In the genomic region with DNA sequence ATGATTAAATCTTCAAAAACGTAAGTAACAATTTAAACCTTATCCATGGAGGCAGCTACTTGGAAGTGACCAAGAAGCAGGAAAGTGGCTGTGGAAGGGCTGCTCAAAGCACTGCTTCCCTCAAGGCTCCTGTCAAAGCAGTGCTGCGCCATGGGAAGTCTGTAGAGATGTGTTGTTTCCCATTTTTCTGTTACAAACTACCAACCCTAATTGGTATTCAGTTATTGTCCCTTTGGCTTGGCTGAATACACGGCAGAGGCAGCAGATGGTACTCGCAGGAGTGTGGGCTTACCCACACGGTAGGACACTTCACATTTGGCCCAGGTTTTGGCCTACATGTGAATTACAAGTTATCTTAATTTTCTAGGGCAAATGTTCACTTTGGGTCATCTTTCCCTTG, we compare ENCODE assay signal across 15 mouse cellular contexts. TPM values are rescaled to one million over a fixed set of nuclear protein-coding genes. Genes with fewer than 3 reads are reported as not detected.
A peak's percentile ranks its signal among the peaks of the same experiment; 100 is the strongest.
DNase-seq lines count a peak whose midpoint lies in the region; ATAC-seq lines count a peak whose summit lies in the region.
"Had no signal": no experiment of that assay in that cellular context is flagged by ENCODE, and none has a peak within 500 bp of the region (broad histone marks: within the 10 kb centered on the region; RNA-seq: fewer than 3 reads in every experiment).

No protein-coding gene starts in this region.

- H3K9me3 ChIP-seq in midbrain, embryonic 12.5 days = no peaks in the 10 kb centered on the region
- H3K9me3 ChIP-seq in midbrain, embryonic 15.5 days = no peaks in the 10 kb centered on the region
- no peaks in the 10 kb centered on the region for H3K9me3 ChIP-seq in hindbrain, embryonic 12.5 days (replicated peaks)
- no peaks in the 10 kb centered on the region for H3K9me3 ChIP-seq in neural tube, embryonic 15.5 days (replicated peaks)
- H3K9me3 ChIP-seq: embryonic facial prominence, embryonic 13.5 days; heart, embryonic 10.5 days; limb, embryonic 13.5 days had no signal

- ATAC-seq in midbrain, embryonic 12.5 days (ENCODE audit: low FRiP score, low read depth) = 0 out of 2 replicates have a peak, but pooled peaks have one; percentile 38
- ATAC-seq in midbrain, embryonic 15.5 days (replicated peaks) = no peak
- ATAC-seq in hindbrain, embryonic 12.5 days (ENCODE audit: low FRiP score) = peak; percentile 56; the same call in 1 of the 2 replicates
- peak; percentile 35; the same call in 1 of the 2 replicates for ATAC-seq in neural tube, embryonic 15.5 days (ENCODE audit: low FRiP score)
- ATAC-seq: intestine, postnatal 0 days had no signal

- no peak overlapping the region for H3K4me2 ChIP-seq in midbrain, embryonic 12.5 days (replicated peaks)
- H3K4me2 ChIP-seq in midbrain, embryonic 15.5 days = no peak overlapping the region
- H3K4me2 ChIP-seq in hindbrain, embryonic 12.5 days (replicated peaks) = no peak overlapping the region
- H3K4me2 ChIP-seq in neural tube, embryonic 15.5 days = no peak overlapping the region
- H3K4me2 ChIP-seq: embryonic facial prominence, embryonic 13.5 days; limb, embryonic 13.5 days had no signal

- H3K4me1 ChIP-seq in midbrain, embryonic 12.5 days = 0 out of 2 replicates have a peak, but pooled peaks cover 4% of the 10 kb centered on the region
- 0 out of 2 replicates have a peak, but pooled peaks cover 4% of the 10 kb centered on the region for H3K4me1 ChIP-seq in midbrain, embryonic 15.5 days
- H3K4me1 ChIP-seq in hindbrain, embryonic 12.5 days = 0 out of 2 replicates have a peak, but pooled peaks cover 7% of the 10 kb centered on the region
- H3K4me1 ChIP-seq in neural tube, embryonic 15.5 days = 0 out of 2 replicates have a peak, but pooled peaks cover 6% of the 10 kb centered on the region
- H3K4me1 ChIP-seq: embryonic facial prominence, embryonic 13.5 days; limb, embryonic 13.5 days had no signal

- no peak overlapping the region for H3K4me3 ChIP-seq in midbrain, embryonic 12.5 days
- H3K4me3 ChIP-seq in midbrain, embryonic 15.5 days = no peak overlapping the region
- no peak overlapping the region for H3K4me3 ChIP-seq in hindbrain, embryonic 12.5 days
- H3K4me3 ChIP-seq in neural tube, embryonic 15.5 days (replicated peaks) = no peak overlapping the region
- H3K4me3 ChIP-seq: embryonic facial prominence, embryonic 13.5 days; heart, embryonic 10.5 days; limb, embryonic 13.5 days had no signal

- no peaks in the 10 kb centered on the region for H3K27me3 ChIP-seq in midbrain, embryonic 12.5 days
- no peaks in the 10 kb centered on the region for H3K27me3 ChIP-seq in midbrain, embryonic 15.5 days (replicated peaks)
- H3K27me3 ChIP-seq in hindbrain, embryonic 12.5 days = 0 out of 2 replicates have a peak, but pooled peaks cover under 1% of the 10 kb centered on the region
- no peaks in the 10 kb centered on the region for H3K27me3 ChIP-seq in neural tube, embryonic 15.5 days (replicated peaks)
- H3K27me3 ChIP-seq: embryonic facial prominence, embryonic 13.5 days; limb, embryonic 13.5 days had no signal

- H3K9ac ChIP-seq in midbrain, embryonic 12.5 days (replicated peaks) = no peak overlapping the region
- no peak overlapping the region for H3K9ac ChIP-seq in midbrain, embryonic 15.5 days
- H3K9ac ChIP-seq in hindbrain, embryonic 12.5 days = no peak overlapping the region
- no peak overlapping the region for H3K9ac ChIP-seq in neural tube, embryonic 15.5 days (replicated peaks)
- H3K9ac ChIP-seq: embryonic facial prominence, embryonic 13.5 days; limb, embryonic 13.5 days had no signal

- H3K27ac ChIP-seq in midbrain, embryonic 12.5 days (replicated peaks) = no peak overlapping the region
- H3K27ac ChIP-seq in midbrain, embryonic 15.5 days = no peak overlapping the region
- no peak overlapping the region for H3K27ac ChIP-seq in hindbrain, embryonic 12.5 days
- no peak overlapping the region for H3K27ac ChIP-seq in neural tube, embryonic 15.5 days (replicated peaks)
- H3K27ac ChIP-seq: embryonic facial prominence, embryonic 13.5 days; heart, embryonic 10.5 days; limb, embryonic 13.5 days had no signal

- 62% methylated on average over 5 of the region's 5 CpGs for WGBS in midbrain, embryonic 12.5 days
- WGBS in midbrain, embryonic 15.5 days = 45% methylated on average over 5 of the region's 5 CpGs
- WGBS in hindbrain, embryonic 12.5 days = 60% methylated on average over 5 of the region's 5 CpGs
- 26% methylated on average over 5 of the region's 5 CpGs for WGBS in neural tube, embryonic 15.5 days

- H3K36me3 ChIP-seq in midbrain, embryonic 12.5 days = no peaks in the 10 kb centered on the region
- H3K36me3 ChIP-seq in midbrain, embryonic 15.5 days (replicated peaks) = no peaks in the 10 kb centered on the region
- H3K36me3 ChIP-seq in hindbrain, embryonic 12.5 days = no peaks in the 10 kb centered on the region
- 0 out of 2 replicates have a peak, but pooled peaks cover 5% of the 10 kb centered on the region for H3K36me3 ChIP-seq in neural tube, embryonic 15.5 days
- H3K36me3 ChIP-seq: embryonic facial prominence, embryonic 13.5 days; heart, embryonic 10.5 days; limb, embryonic 13.5 days had no signal

- peak; percentile 62 for DNase-seq in cerebellum, adult 8-10 months
- no peak for DNase-seq in adrenal gland, adult 18-20 months (ENCODE audit: low spot score in 2 of 2)
- no peak for DNase-seq in yolk sac, embryonic 10.5 days (ENCODE audit: low spot score)
- DNase-seq: adrenal gland, postnatal 36 days; gastrocnemius, postnatal 25 days; kidney, postnatal 4 days; lung, adult 18-20 months had no signal

RNA-seq across cellular contexts. Expression of gene Optn, which starts 25.5 kb away (rescaled TPM):
- 3.3 and 4.2 TPM in 2 replicates for polyA plus RNA-seq in midbrain, embryonic 12.5 days (2016; fragmentation: Nextera tagmentation; extraction: Ambion mirVana)
- 15.7 and 18.9 TPM in 2 replicates for polyA plus RNA-seq in midbrain, embryonic 15.5 days (2015; fragmentation: Nextera tagmentation; extraction: Ambion mirVana)
- 6.7 and 7.2 TPM in 2 replicates for polyA plus RNA-seq in hindbrain, embryonic 12.5 days (2016; fragmentation: Nextera tagmentation; extraction: Ambion mirVana)
- polyA plus RNA-seq in neural tube, embryonic 15.5 days (2015; fragmentation: Nextera tagmentation; extraction: Ambion mirVana) = 18.9 and 20.1 TPM in 2 replicates
- total RNA-seq in adrenal gland, adult 18-20 months (2021) = 100 to 1,000 TPM in 1 of 2 experiments, 10 to 100 TPM in 1; 97.8 to 174 TPM

RNA-seq across cellular contexts. Expression of gene Mcm10, which starts 25.7 kb away (rescaled TPM):
- polyA plus RNA-seq in midbrain, embryonic 12.5 days (2016; fragmentation: Nextera tagmentation; extraction: Ambion mirVana) = 30.0 and 32.3 TPM in 2 replicates
- 3.5 and 5.1 TPM in 2 replicates for polyA plus RNA-seq in midbrain, embryonic 15.5 days (2015; fragmentation: Nextera tagmentation; extraction: Ambion mirVana)
- polyA plus RNA-seq in hindbrain, embryonic 12.5 days (2016; fragmentation: Nextera tagmentation; extraction: Ambion mirVana) = 19.8 and 23.1 TPM in 2 replicates
- 3.7 and 11.6 TPM in 2 replicates for polyA plus RNA-seq in neural tube, embryonic 15.5 days (2015; fragmentation: Nextera tagmentation; extraction: Ambion mirVana)
- 1 to 10 TPM; 3.4 to 3.7 TPM for total RNA-seq in adrenal gland, adult 18-20 months (2021)
